Mouse (Mus musculus) spleen, embryonic (tissue): Measurements from ENCODE around the gene Zfp691.

Experiments used
- CTCF ChIA-PET: fragments of 350-600 bp; sonication (Branson Sonifier 250); formaldehyde crosslinking; loops from one replicate; lab custom pipeline; 2022; lab: Charles Lee

The Zfp691 gene

DNA sequence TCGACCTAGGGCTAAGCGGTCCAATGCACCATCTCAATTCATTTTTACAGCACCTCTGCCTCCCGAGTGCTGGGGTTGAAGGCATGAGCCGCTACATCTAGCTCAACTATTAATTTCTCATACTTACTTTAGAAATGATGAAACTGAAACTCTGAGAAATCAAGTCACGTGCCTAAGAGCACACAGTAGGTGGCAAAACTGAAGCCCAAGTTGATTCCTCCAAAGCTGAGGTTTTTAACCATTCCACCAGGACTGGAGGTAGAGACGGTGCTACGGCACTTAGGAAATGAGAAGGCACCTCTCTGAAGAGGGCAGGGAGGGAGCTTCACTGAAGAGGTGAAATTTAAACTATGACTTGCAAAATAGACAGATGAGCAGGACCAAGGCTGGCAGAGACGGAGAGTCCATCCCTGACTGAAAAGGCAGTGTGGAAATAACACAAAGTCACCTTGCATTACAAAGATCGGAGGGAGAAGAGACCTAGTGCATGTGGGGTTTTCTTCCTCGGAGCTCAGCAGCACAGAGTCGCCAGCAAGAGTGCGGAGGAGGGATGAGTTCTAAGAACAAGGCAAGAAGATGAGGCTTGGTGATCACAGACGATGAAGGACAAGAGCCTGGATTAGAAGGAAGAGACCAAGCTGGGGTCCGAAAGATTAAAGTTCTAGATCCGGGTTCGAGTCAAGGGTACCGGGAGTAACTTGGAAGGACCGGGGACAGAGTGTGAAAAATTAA lies 910 bp downstream of the Zfp691 start:
- CTCF ChIA-PET: interaction anchor here (0.5 kb wide), 2 partner anchors 17 to 35 kb away, joined by 3 read pairs; partner anchors contain the start of gene Ermap

DNA sequence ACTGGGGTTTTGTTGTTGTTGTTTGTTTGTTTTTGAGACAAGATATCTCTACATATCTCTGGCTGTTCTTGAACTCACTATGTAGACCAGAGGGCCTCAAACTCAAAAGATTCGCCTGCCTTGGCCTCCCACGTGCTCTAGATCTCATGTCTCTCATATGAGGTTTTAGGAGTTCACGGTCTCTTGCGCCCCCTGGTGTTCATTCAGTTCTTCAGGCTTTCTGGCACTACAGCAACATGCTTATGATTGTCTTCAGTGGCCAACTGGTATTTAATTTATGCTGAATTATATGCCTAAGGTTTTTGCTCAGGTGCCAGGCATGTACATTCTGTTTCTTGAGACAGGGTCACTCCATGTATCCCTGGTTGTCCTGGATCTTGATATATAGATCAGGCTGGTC lies 6.3 kb downstream of the Zfp691 start:
- CTCF ChIA-PET: no interaction called here

DNA sequence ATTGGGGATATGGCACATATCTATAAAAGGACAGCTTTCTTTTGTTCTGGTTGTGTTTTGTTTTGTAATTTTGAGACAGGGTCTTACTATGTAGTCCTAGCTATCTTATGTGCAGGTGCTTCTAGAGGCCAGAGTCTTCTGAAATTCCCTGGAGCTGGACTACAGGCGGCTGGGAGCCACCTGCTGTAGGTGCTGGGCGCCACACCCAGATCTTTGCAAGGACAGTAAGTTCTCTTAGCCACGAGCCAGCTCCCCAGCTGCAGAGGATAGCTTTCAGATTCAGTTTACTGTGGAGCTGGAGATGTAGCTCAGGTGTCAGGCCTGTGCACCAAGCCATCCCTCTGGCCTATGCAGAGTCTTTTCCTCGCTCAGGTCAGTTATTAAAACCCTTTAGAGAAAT lies 6.9 kb downstream of the Zfp691 start:
- CTCF ChIA-PET: interaction anchor here (0.6 kb wide), 1 partner anchor 56 kb away, joined by 4 read pairs; no protein-coding TSS in a partner anchor

DNA sequence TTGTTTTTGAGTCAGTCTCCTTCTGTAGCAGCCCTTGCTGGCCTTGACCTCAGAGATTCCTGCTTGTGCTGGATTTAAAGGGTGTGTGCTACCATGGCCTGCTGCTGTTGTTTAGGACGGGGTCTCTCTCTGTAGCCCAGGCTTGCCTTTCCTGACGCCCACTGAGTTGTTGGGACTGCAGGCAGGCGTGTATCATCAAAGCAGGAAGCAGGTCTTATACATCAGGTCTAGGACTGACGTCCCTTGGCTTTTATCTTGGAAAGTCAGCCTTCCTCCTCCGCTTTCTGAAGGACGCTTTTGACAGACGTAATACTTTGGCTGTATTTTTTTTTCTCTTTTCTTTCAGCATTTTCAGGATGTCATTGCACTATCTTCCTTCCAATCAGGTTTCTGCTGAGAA lies 8.1 kb downstream of the Zfp691 start:
- CTCF ChIA-PET: no interaction called here

DNA sequence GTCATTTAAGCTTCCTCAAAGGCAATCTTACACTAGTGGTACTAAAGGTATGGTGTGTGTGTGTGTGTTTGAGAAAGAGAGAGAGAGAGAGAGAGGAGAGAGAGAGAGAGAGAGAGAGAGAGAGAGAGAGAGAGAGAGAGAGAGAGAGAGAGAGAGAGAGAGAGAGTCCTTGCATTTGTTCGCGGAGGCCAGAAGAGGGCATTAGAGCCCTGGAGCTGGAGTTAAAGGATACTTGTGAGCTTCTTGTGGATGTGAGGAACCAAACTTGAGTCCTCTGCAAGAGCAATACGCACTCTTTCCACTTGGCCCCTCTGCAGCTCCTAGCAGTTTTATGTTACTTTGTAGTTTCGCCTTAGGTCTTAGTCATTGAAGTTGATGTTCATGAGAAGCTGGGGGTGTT lies 11.0 kb downstream of the Zfp691 start:
- CTCF ChIA-PET: interaction anchor here (0.6 kb wide), 1 partner anchor 158 kb away, joined by 4 read pairs; no protein-coding TSS in a partner anchor

DNA sequence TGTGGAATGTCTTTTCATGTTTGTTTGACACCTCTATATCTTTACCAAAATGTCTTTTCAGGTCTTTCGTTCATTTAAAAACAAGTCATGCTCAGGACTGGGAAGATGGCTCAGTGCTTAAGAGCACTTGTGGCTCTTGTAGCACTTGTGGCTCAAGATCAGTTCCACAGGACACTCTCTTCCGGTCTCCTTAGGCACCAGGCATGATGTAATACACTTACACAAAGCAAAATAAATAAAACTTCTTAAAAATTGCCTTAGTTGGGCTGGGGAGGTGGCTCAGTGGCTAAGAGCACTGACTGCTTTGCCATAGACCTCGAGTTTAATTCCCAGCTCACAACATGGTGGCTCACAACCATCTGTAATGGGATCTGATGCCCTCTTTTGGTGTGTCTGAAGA lies 12.6 kb downstream of the Zfp691 start:
- CTCF ChIA-PET: no interaction called here

DNA sequence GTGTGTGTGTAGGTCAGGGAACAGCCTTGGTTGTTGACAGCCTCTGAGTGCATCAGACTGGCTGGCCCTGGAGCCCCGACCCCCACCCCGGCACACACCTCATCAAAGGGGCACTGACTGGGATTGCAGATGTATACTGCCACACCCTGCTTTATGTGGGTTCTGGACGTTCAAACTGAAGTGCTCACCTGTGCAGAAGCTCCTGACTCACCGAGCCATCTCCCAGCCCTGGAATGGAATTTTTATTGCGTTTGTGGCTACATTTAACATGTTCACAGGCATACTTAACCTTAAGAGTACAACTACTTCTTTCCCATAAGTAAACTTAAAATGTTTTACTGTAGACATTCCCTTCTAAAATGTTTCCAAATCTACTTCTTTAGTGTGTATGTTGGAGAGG lies 16.1 kb downstream of the Zfp691 start:
- CTCF ChIA-PET: interaction anchor here (0.5 to 0.7 kb wide), 4 partner anchors 370 to 1771 kb away, joined by 3 to 6 read pairs (median 4); no protein-coding TSS in a partner anchor

DNA sequence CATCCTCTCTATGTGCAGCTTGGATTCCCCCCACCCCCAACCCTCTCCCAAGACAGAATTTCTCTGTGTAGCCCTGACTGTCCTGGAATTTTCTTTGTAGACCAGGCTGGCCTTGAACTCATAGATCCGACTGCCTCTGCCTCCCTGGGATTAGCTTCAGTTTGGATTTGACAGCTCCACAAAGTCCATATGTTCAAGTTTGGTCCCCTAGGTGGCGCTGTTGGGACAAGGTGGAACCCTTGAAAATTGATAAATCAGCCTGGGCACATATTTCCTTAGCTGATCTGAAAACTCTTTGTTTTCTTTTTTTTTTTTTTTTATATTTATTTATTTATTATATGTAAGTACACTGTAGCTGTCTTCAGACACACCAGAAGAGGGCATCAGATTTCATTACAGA lies 16.8 kb downstream of the Zfp691 start:
- CTCF ChIA-PET: interaction anchor here (0.6 kb wide), 2 partner anchors 35 to 1608 kb away, joined by 3 to 4 read pairs; no protein-coding TSS in a partner anchor

DNA sequence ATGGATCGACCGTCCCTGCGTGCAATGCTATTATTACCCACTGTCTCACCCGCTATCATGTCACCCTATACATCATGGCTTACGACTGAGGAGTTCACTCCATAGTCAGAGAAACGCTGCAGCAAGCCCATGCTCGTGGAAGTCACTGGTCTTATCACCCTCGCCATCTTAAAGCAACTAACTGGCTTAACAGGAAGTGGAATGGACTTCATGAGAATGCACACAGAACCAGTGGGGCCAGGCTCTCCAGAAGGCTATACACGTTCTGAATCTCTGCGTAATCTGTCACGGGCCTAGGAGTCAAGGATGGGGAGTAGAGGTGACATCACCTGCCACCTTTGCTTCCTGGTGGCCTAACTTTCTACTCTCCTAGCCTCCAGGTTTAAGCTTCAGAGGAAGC lies 25.3 kb downstream of the Zfp691 start:
- CTCF ChIA-PET: no interaction called here

DNA sequence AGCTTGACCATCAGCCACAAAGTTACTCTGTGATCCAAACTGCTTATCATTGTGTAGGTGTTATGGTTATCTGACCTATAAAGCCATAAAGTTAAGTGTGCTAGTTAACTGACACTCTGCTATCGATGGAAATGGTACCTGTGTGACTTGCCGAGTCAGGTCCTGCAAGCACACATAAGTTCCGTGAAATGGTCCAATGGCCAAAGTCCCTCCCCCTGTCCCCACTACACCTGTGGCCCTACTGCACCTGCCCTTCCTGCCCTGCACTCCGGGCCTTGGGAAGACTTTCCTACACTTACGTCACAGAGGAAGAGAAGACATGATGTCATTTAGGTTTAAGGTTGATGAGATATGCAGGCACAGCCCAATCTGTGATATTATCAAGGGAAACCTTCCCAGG lies 26.6 kb downstream of the Zfp691 start:
- CTCF ChIA-PET: no interaction called here

DNA sequence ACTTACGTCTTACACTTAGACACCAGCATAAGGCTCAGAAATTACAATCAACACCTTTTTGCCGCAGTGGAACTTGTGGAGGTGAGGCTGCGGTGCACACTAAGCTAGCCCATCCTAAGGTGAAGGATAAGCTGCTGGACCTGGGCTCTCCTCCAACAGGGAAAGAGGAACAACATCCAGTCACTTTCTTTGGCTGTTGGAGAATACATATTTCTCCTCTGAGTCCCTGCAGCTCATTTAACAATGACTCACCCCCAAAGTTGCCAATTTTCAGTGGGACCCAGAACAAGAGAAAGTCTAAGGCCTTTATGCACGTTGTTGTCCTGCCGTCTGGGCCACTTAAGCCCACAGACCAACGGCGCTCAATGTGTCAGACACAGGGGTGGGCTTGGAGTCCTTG lies 27.2 kb downstream of the Zfp691 start:
- CTCF ChIA-PET: no interaction called here

DNA sequence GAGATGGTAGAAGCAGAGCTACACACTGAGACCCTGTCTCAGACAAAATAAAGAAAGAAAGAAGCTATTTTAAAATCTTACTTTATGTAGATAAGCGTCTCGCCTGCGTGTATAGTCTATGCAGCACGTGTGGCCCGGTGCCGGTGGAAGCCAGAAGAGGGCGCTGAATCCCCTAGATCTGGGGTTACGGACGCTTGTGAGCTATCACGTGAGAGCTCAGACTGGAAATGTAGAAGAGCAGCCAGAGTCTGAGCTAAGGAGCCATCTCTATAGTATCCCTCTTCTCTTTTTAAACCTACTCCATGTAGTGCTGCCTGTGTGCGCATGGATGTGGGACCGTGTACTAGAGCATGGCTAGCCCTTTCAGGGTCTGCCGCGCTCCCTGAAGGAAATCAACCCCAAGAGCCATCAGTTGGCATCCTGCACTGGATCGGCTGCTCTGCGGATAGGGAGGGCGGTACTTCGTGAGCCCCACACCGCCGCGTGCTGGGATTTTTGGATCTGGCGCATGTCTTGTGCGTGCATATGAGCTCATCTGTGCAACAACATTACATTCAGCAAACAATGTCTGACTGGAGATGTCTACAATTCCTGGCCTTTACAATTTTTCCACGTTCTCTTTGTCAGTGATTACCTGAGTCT lies 31.6 kb downstream of the Zfp691 start:
- CTCF ChIA-PET: interaction anchor here (0.6 kb wide), 1 partner anchor 148 kb away, joined by 7 read pairs; no protein-coding TSS in a partner anchor

DNA sequence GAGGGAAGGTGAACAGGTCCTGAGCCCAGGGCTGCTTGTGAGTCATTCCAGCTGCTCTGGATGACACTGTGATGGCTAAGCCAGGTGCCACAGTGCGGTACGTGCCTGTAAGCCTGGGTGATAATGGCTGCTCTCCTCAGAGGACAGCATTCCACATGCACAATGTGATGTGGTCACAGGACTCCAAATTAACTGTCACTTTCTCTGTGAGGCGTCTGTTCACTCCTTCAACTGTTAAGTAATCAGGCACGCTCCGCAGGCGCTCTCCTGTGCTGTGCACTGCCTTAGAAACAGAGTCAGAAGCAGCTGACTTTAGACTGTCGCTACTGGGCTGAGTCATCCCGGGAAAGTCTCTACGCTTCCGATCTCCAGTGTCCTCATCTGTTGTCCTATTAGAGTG lies 32.8 kb downstream of the Zfp691 start:
- CTCF ChIA-PET: no interaction called here

DNA sequence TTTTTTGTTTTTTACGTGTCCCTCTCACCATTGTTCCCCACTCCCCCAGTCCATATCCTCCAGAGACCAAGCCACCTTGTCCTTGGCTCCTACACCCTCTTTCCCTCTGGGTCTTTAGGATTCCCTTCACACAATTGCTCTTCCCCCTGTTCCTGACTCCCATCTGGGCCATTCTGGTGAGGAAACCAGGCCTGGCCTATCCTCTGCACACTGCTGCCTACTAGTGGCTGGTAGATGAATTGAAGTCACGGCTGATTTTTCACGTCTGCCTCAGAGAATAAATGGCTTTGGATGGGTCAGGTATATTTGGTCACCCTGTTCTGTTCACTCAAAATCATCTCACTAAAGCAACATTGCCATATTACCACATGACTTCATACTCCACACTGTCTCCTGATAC lies 33.9 kb downstream of the Zfp691 start:
- CTCF ChIA-PET: interaction anchor here (0.6 kb wide), 1 partner anchor 35 kb away, joined by 3 read pairs; no protein-coding TSS in a partner anchor

DNA sequence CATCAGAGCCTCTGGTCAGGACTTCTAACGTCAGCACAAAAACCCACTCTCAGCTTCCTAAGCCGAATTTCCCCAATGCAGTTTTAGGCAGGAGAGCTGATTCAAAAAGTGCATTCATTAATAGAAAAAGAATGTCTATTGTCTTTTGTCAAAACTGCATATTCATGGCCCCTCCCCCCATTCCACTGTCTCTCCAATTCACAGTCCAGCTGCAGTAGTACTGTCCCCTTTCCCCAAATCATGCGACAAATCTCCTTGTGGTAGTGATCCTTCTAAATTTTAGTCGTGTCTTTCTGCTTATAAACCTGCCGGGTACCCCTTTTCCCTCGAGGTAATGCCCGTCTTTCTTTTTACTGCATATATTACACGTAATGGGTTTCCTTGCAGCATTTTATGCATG lies 35.2 kb downstream of the Zfp691 start:
- CTCF ChIA-PET: no interaction called here

DNA sequence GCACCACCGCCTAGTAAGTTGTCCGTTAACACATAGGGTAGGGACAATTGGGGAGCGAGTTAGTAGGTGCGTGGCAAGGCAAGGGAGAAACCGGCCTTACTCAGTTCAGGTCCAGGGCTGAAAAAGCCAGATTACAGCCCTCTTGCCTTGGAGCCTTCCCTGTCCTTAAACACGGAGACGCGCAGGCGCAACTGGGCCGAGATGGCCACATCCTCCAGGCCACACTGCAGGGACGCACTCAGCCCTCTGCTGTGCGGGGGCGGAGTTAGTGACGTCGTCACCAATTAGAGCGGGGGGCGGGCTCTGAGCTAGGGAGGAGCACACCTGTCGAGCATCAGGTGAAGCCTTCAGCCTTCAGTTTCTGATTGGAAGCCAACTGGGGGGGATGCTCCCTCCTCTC lies 35.8 kb downstream of the Zfp691 start:
- CTCF ChIA-PET: interaction anchor here (0.6 kb wide), 1 partner anchor 35 kb away, joined by 3 read pairs; no protein-coding TSS in a partner anchor

DNA sequence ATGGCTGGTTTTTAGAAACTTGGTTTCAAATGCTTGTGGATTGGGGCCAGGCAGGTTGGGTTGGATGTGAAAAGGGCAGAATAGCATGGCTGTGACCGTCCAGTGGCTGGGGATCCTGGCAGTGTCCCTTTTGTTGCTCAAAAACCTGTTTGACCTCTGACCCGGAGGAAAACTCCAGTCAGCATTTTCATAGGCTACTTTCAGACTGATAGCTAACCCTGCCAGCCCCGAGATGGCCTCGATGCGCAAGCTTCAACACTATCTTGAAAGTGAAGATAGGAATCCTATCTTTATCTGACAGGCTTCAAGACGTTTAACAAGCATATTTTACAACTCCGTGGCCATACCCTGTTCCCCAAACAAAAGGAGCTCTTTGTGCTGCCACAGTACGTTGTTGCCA lies 36.7 kb downstream of the Zfp691 start:
- CTCF ChIA-PET: no interaction called here

DNA sequence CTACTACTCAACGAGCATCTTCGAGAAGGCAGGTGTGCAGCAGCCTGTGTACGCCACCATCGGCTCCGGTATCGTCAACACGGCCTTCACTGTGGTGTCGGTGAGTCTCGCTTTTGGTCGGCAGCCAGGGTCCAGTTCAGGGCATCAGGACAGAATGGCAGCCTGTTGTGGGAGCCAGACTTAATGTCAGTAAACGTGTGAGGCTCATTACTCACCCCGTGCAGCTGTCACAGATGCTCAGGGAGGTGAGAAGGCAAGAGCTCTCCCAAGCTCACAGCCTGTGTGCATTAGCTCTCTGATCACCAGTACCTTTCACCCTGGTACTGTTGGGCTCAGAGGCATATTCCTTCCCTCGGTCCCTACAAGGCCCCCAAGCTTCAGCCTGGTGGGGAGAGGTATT lies 40.1 kb downstream of the Zfp691 start:
- CTCF ChIA-PET: no interaction called here

DNA sequence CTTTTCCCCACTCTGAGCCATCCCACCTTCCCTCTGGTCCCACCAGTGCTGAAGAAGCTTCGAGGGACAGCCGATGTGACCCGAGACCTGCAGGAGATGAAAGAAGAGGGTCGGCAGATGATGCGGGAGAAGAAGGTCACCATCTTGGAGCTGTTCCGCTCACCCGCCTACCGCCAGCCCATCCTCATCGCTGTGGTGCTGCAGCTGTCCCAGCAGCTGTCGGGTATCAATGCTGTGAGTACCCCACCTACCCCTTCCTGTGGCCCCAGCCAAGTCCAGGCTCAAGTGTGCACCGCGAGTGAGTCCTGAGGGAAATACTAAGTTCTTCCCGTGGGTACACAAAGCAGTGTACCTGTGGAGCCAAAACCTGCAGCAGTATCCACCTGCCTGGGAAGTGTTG lies 40.7 kb downstream of the Zfp691 start:
- CTCF ChIA-PET: no interaction called here

DNA sequence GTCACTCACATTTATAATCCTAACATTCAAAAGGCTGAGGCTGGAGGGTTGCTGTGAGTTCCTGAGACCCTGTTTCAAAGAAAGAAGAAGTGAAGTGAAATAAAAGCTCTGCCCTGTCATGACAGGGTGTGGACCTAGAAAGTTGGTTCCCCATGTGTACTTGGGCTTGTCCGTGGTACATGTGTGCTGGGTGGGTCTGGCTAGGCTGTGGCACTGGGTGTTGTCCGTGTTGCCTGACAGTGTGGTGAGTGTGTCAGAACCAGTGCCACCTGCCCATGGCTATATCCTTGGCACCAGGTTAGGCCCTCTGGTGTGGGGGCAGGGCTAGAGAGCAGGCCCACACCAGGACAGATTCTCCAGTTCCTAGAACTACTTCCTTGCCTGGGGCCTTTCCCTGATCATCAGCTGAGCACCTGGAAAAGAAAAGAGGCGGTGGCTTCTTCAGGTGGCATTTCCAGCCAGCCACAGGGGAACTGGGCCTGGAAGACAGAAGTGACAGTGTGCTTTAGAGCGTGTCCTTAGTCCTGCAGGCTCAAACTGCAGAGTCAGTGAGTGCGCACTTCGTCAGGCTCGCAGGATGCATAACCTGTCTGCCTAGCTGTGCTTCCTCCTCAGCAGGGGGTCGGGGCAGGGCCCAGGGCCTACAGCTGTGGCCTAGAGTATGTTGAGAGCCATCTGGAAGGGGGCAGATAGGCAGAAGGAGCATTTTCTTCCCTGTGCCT lies 42.6 kb downstream of the Zfp691 start:
- CTCF ChIA-PET: no interaction called here

DNA sequence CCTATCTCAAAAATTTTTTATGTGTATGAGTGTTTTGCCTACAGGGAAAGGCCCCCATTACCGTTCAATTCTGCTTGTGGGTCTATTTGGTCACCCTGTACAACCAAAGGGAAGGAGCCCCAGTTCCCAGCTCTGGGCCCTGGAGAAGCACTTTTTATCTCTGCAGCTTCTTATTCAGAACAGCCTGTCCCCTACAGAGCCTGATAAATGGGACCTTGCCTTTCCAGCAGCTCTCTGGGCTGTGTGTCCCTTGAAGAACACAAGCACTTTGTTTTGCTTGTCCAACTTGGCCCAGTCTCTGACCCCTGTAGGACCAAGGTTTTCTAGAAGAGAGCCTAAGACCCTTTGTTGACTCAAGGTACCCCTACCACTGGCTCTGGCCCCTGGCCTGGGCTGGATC lies 44.9 kb downstream of the Zfp691 start:
- CTCF ChIA-PET: no interaction called here

DNA sequence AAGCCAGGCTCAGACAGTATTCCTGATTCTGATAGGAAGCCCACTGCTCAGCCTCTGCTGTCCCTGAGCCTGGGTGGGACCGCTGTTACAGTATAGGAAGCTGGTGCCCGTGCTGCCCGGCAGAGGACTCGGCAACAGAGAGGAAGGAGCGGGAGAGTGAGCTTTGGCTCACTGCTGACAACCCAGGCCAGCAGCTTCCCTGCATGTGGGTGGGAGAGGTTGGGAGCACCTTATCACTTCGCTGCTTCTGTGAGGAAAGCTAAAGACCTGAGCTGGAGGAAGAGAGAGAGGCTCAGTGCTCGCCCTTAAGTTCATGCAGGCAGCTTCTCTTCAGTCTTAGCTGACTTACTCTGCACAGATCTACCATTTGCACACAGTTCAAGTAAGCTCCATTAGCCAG lies 45.4 kb downstream of the Zfp691 start:
- CTCF ChIA-PET: no interaction called here
